Mouse (Mus musculus): Measurements from ENCODE around the gene Defb19.

- no peak for TF ChIP-seq CTCF (IDR thresholded peaks at IDR 0.05; ENCODE audit: low read depth, low read length)
- TF ChIP-seq POLR2A (IDR thresholded peaks at IDR 0.05; ENCODE audit: borderline replicate concordance, low read depth, low read length) = no peak
Observed at GRCm38 (mm10) chr2:152599299-152599698, 19.2 kb upstream of the Defb19 start, which contains the start of gene Defb45.
